Mouse (Mus musculus): ENCODE data around the gene Slc11a1. TPM values are rescaled to one million over a fixed set of nuclear protein-coding genes. Genes with fewer than 3 reads are reported as not detected.
A peak's percentile ranks its signal among the peaks of the same experiment; 100 is the strongest.

Slc11a1 gene
- polyA plus RNA-seq, 1 experiment from 2014 or later: 3.4 TPM

DNA sequence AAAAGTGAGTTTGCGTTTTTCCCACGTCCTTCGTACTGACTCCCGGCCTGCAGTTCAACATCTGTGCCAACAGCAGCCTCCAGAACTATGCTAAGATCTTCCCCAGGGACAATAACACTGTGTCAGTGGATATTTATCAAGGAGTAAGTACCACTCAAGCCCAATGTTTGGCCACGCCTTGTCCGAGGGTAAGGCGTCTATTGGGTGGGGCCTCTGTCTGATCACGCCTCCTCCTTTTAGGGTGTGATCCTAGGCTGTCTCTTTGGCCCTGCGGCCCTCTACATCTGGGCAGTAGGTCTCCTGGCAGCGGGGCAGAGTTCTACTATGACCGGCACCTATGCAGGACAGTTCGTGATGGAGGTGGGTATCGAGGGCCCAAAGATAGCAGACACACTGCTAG, 8.4 kb downstream of the Slc11a1 start:
- H3K4me2 ChIP-seq: no peak overlapping the region
- no peaks in the 10 kb centered on the region for H3K36me3 ChIP-seq
- H3K9me3 ChIP-seq: no peaks in the 10 kb centered on the region
- H3K27ac ChIP-seq (replicated peaks): no peak overlapping the region
- peaks cover 10% of the 10 kb centered on the region; the same call in 1 of the 2 replicates for H3K4me1 ChIP-seq (replicated peaks)
- no peak overlapping the region for H3K4me3 ChIP-seq
- WGBS: 89% methylated on average over 13 of the region's 13 CpGs
- no peak for ATAC-seq (ENCODE audit: low FRiP score, low read depth)
- no peaks in the 10 kb centered on the region for H3K27me3 ChIP-seq
- no peak overlapping the region for H3K9ac ChIP-seq

DNA sequence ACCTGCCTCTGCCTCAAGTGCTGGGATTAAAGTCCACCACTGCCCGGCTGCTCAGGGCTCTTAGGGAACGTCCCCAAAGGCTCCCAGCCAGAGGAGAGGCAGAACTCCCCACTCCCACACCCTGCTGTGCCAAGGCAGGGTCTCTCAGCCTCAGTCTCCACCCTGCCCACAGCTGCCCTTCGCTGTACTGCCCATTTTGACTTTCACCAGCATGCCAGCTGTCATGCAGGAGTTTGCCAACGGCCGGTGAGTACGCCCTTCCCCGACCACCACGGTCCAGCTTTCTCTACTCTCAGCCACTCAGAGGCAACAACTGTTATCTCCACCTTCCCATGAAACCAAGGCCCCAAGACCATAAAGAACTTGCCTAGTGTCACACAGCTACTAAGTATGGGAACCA, 9.5 kb downstream of the Slc11a1 start:
- no peaks in the 10 kb centered on the region for H3K36me3 ChIP-seq
- no peak overlapping the region for H3K4me2 ChIP-seq
- no peak for ATAC-seq (ENCODE audit: low FRiP score, low read depth)
- H3K27me3 ChIP-seq: no peaks in the 10 kb centered on the region
- no peak overlapping the region for H3K9ac ChIP-seq
- WGBS: 76% methylated on average over 8 of the region's 8 CpGs
- H3K4me3 ChIP-seq: no peak overlapping the region
- H3K27ac ChIP-seq (replicated peaks): no peak overlapping the region
- H3K4me1 ChIP-seq (replicated peaks): peaks cover 10% of the 10 kb centered on the region; the same call in 1 of the 2 replicates
- no peaks in the 10 kb centered on the region for H3K9me3 ChIP-seq

DNA sequence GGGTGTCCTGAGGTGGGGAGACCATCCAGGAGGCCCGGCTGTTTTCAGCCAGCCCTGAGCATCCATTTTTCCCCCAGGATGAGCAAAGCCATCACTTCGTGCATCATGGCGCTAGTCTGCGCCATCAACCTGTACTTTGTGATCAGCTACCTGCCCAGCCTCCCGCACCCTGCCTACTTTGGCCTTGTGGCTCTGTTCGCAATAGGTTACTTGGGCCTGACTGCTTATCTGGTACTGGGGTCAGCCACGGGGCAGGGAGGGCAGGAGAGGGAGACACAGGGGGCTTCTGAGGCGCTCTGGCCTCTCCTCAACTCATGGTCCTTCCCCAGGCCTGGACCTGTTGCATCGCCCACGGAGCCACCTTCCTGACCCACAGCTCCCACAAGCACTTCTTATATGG, 10.1 kb downstream of the Slc11a1 start:
- no peak overlapping the region for H3K4me2 ChIP-seq
- no peaks in the 10 kb centered on the region for H3K9me3 ChIP-seq
- 93% methylated on average over 10 of the region's 10 CpGs for WGBS
- H3K27ac ChIP-seq (replicated peaks): no peak overlapping the region
- ATAC-seq (ENCODE audit: low FRiP score, low read depth): no peak
- H3K4me3 ChIP-seq: no peak overlapping the region
- H3K36me3 ChIP-seq: no peaks in the 10 kb centered on the region
- peaks cover 15% of the 10 kb centered on the region for H3K4me1 ChIP-seq (replicated peaks)
- H3K9ac ChIP-seq: no peak overlapping the region
- H3K27me3 ChIP-seq: no peaks in the 10 kb centered on the region

DNA sequence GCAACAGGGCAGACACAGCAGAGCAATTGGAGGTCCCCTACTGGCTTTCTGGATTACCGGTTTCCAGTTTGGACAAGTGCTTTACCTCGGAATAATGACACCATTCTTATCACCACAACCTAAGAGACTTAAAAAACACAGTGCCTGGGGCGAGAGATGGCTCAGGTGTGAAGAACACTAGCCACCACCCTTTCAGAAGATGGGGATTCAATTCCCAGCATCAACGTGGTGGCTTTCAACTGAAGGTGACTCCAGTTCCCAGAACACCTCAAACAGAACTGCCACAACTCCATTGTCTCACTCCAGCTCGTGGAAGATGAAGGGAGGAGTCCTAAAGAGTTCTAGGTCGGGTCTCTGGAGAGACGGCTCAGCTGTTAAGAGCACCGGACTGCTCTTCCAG, 10.5 kb downstream of the Slc11a1 start:
- peaks cover 20% of the 10 kb centered on the region for H3K4me1 ChIP-seq (replicated peaks)
- H3K36me3 ChIP-seq: no peaks in the 10 kb centered on the region
- no peaks in the 10 kb centered on the region for H3K9me3 ChIP-seq
- no peaks in the 10 kb centered on the region for H3K27me3 ChIP-seq
- H3K9ac ChIP-seq: no peak overlapping the region
- no peak overlapping the region for H3K4me3 ChIP-seq
- WGBS: 86% methylated on average over 8 of the region's 8 CpGs
- H3K4me2 ChIP-seq: no peak overlapping the region
- no peak overlapping the region for H3K27ac ChIP-seq (replicated peaks)
- ATAC-seq (ENCODE audit: low FRiP score, low read depth): no peak

DNA sequence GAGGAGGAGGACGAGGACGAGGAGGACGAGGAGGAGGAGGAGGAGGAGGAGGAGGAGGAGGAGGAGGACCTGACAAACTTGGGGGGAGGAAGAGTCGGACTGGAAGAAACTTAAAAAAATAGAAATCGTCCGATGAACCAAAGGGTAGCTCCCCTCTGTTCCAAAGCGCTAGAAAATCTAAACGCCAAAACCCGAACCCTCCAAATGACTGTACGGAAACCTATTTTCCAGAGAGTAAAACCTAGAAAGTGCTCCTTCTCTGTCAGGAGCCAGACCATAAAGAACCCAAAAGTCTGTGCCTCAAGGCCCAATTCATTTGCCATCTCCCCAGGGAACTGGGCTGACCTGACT, 11.3 kb downstream of the Slc11a1 start:
- 0 out of 2 replicates have a peak, but pooled peaks cover 4% of the 10 kb centered on the region for H3K27me3 ChIP-seq
- peak overlapping the region; percentile 56 for H3K9ac ChIP-seq
- no peaks in the 10 kb centered on the region for H3K9me3 ChIP-seq
- 36% methylated on average over 8 of the region's 10 CpGs for WGBS
- H3K4me1 ChIP-seq (replicated peaks): peaks cover 24% of the 10 kb centered on the region
- no peak for ATAC-seq (ENCODE audit: low FRiP score, low read depth)
- H3K36me3 ChIP-seq: no peaks in the 10 kb centered on the region
- peak overlapping the region; percentile 93 for H3K27ac ChIP-seq (replicated peaks)
- H3K4me3 ChIP-seq: peak overlapping the region; percentile 81
- peak overlapping the region; percentile 86 for H3K4me2 ChIP-seq

DNA sequence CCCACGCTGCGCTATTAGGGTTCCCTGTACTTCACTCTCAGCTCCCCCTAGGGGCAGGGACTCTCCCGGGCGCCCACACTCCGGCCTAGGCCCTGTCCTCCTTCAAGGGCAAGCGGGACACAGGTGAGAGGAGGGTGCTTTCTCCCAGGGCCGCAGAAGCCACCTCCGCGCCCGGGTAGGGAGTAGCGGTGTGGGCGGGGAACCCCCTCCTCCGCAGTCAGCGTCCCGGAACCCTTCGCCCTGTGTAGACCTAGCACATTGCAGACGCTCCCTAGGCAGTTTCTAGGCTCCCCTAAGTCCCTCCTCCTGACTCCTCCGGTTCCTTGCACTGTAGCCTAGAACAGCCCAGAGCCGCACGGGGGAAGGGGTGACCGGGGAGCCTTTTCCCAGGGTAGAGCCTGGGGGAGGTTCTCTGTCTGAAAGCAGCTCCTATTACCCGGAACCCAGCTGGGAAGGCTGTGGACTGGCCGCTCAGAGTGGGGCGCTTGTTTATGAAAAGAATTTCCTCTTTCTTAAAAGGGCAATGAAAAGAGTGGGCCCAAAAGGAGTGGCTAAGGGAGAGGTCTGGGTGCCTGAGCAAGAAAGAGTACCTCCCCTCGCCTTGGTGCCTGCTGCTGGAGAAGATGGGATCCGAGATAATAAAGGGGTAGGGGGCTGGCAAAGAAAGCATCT, 11.9 kb downstream of the Slc11a1 start:
- Histone ChIP-seq H3K27me3 (0 out of 2 replicates have a peak, but pooled peaks cover 4% of the 10 kb centered on the region), H3K27ac (replicated peaks) (peak overlapping the region; percentile 93), H3K4me3 (peak overlapping the region; percentile 81), H3K36me3 (no peaks in the 10 kb centered on the region), H3K4me1 (replicated peaks) (peaks cover 24% of the 10 kb centered on the region), H3K9ac (peak overlapping the region; percentile 56), H3K4me2 (peak overlapping the region; percentile 86), H3K9me3 (no peaks in the 10 kb centered on the region)
- peak; percentile 91 for ATAC-seq (ENCODE audit: low FRiP score, low read depth)
- WGBS: under 1% methylated on average over 26 of the region's 26 CpGs

DNA sequence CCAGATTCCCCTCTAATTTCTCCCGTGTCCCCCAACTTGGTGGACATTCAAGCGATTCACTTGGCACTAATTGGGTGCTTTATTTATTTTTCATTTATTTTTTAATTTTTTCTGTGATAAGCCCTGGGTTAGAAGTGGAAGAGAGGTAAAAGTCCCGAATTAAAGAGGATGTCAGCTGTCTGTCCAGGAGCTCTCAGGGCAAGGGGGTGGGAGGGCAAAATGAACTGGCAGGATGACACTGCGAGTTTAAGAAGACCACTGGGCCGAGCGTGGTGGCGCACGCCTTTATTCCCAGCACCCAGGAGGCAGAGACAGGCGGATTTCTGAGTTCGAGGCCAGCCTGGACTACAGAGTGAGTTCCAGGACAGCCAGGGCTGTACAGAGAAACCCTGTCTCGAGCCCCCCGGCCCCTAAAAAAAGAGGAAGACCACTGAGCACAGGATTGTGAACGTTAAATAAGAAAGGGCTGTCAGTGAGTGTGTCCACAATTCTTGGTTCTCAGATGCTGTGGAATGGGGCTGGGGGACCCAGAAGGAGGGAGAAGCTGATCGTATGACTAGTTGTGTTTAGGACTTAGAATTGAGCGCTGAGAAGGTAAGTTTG, 12.5 kb downstream of the Slc11a1 start:
- H3K4me3 ChIP-seq: peak overlapping the region; percentile 81
- H3K27me3 ChIP-seq: 0 out of 2 replicates have a peak, but pooled peaks cover 4% of the 10 kb centered on the region
- peaks cover 30% of the 10 kb centered on the region for H3K4me1 ChIP-seq (replicated peaks)
- no peaks in the 10 kb centered on the region for H3K9me3 ChIP-seq
- no peaks in the 10 kb centered on the region for H3K36me3 ChIP-seq
- peak overlapping the region; percentile 93 for H3K27ac ChIP-seq (replicated peaks)
- H3K4me2 ChIP-seq: peak overlapping the region; percentile 86
- ATAC-seq (ENCODE audit: low FRiP score, low read depth): no peak
- H3K9ac ChIP-seq: peak overlapping the region; percentile 56; the same call in 1 of the 2 replicates
- 47% methylated on average over 15 of the region's 15 CpGs for WGBS

DNA sequence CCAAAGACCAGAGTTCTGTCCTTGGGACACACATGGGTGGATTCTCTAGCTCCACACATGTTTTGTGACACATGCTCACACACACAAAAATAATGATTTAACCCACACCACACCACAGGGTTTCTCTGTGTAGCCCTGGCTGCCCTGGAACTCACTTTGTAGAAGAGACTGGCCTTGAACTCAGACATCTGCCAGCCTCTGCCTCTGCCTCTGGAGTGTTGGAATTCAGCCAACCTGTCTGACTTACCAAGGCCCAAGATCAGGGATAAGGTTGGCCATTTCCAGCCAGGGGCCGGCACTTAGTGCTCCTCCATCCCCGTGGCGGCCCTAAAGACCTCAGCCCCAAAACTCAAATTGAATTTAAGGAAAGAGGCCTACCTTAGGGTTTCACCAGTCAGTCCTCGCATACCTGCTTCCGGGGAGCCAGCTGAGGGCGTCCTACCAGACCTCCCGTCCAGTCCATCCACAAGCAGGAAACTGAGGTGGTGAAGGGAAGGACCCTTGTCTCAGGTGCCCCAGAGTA, 13.5 kb downstream of the Slc11a1 start:
- peaks cover 40% of the 10 kb centered on the region for H3K4me1 ChIP-seq (replicated peaks)
- no peak overlapping the region for H3K4me3 ChIP-seq
- H3K27me3 ChIP-seq: 0 out of 2 replicates have a peak, but pooled peaks cover 4% of the 10 kb centered on the region
- H3K9ac ChIP-seq: no peak overlapping the region
- H3K9me3 ChIP-seq: no peaks in the 10 kb centered on the region
- H3K36me3 ChIP-seq: no peaks in the 10 kb centered on the region
- WGBS: 84% methylated on average over 7 of the region's 7 CpGs
- H3K4me2 ChIP-seq: no peak overlapping the region
- no peak for ATAC-seq (ENCODE audit: low FRiP score, low read depth)
- H3K27ac ChIP-seq (replicated peaks): no peak overlapping the region

DNA sequence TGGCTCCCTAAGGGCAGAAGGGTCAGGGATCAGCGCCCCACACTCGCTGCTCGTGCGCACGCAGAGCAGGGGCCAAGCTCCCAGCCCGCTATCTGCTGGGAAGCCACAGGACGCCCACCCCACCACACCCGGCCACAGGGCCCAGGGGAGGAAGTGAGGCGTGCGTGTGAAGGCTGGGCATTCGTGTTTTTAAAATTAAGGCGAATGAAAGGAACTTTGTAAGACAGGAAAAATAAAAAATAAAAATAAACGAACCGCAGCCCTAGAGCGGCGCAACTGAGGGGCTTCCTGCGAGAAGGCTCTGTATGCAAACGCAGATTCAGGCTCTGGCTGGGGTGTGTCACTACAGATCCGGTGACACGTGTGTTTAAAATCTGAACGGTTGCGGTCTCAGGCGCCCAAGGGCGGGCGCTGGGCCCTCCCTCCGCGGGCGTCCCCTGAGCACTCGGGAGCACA, 14.9 kb downstream of the Slc11a1 start:
- H3K36me3 ChIP-seq: no peaks in the 10 kb centered on the region
- H3K27ac ChIP-seq (replicated peaks): no peak overlapping the region
- WGBS: 5% methylated on average over 29 of the region's 29 CpGs
- peak overlapping the region; percentile 39 for H3K4me2 ChIP-seq
- H3K4me3 ChIP-seq: no peak overlapping the region; the same call in 1 of the 2 replicates
- peaks cover 40% of the 10 kb centered on the region for H3K4me1 ChIP-seq (replicated peaks)
- no peak overlapping the region for H3K9ac ChIP-seq
- H3K27me3 ChIP-seq: 0 out of 2 replicates have a peak, but pooled peaks cover 4% of the 10 kb centered on the region
- no peaks in the 10 kb centered on the region for H3K9me3 ChIP-seq
- ATAC-seq (ENCODE audit: low FRiP score, low read depth): no peak

DNA sequence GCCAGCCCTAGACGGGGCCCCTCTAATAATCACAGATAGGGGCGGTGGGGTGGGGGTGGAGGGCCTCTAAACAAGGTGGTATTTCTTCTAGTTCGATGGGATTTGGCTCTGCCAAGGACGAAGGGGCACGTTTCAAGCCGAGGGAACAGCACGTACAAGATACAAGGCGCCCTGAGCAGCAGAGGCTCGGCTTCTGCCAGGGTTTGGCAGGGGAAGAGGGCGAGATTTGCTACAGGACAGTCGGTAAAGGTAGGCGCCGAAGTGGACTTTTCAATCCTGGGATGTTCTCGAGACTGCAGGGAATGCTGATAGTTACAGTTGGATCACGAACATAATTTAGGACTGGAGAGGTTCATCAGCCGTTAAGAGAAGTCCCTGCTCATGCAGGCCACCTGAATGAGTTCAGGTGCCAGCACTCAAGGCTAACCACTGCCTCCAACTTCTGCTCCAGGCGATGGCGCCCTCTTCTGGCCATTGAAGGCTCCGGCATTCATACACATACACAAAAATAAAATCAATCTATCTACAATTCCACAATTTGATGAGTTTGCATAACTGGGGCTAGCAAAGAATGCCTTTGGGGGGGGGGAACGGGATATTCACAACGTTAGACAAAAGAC, 15.4 kb downstream of the Slc11a1 start:
- H3K4me3 ChIP-seq: no peak overlapping the region; the same call in 1 of the 2 replicates
- 6% methylated on average over 21 of the region's 21 CpGs for WGBS
- peaks cover 4% of the 10 kb centered on the region; the same call in 1 of the 2 replicates for H3K36me3 ChIP-seq
- peaks cover 40% of the 10 kb centered on the region for H3K4me1 ChIP-seq (replicated peaks)
- 0 out of 2 replicates have a peak, but pooled peaks cover 4% of the 10 kb centered on the region for H3K27me3 ChIP-seq
- no peaks in the 10 kb centered on the region for H3K9me3 ChIP-seq
- H3K27ac ChIP-seq (replicated peaks): no peak overlapping the region
- H3K9ac ChIP-seq: no peak overlapping the region
- no peak for ATAC-seq (ENCODE audit: low FRiP score, low read depth)
- H3K4me2 ChIP-seq: peak overlapping the region; percentile 93

DNA sequence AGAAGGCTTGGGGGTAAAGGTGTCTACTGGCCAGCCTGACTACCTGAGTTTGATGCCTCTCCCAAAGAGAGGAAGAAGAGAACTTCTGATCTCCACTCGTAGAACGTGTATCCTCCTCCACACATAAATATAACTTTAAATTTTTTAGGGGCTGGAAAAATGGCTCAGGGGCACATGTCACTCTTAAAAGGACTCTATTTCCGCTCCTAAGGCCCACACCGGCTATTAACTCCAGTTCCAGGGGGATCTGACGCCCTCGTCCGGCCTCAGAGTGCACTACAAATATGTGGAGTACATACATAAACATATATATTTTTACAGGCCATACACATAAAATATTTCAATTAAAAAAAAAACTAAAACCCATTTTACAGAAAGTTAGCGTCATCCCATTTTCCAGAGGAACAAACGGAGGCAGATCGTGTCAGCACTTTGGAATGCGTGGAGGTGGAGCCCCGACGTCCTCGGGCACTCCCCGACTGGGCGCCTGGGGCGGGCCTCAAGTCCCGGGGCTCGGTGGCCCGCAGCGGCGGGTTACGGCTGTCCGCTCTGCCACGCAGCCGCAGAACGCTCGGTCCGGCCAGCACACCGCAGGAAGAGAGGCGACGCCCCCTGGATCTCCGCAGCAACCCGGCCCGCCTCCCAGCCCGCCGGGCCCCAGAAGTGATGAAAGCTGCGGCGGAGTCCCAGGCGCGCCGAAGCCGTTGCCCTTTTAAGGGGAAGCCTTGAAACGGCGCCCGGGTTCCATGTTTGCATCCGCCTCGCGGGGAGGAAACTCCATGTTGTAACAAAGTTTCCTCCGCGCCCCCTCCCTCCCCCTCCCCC, 16.1 kb downstream of the Slc11a1 start, which contains the start of gene Ctdsp1:
TSS of gene Ctdsp1 (plus strand) at position 586 of the 825 bp plus-strand sequence.
- 3% methylated on average over 48 of the region's 51 CpGs for WGBS
- Histone ChIP-seq H3K4me2 (peak within 1 kb of the TSS; percentile 93), H3K4me3 (peak within 1 kb of the TSS; percentile 72), H3K27me3 (0 out of 2 replicates have a peak, but pooled peaks cover 4% of the 10 kb centered on the region), H3K9me3 (no peaks in the 10 kb centered on the region), H3K4me1 (replicated peaks) (peaks cover 40% of the 10 kb centered on the region), H3K36me3 (peaks cover 4% of the 10 kb centered on the region; the same call in 1 of the 2 replicates), H3K27ac (replicated peaks) (peak within 1 kb of the TSS; percentile 75), H3K9ac (peak within 1 kb of the TSS; percentile 57)
- ATAC-seq (ENCODE audit: low FRiP score, low read depth): peak; percentile 78

All from hindbrain, embryonic 15.5 days (tissue).